Mouse (Mus musculus) embryonic facial prominence, embryonic 12.5 days (tissue): ENCODE data around the gene Zbtb24. TPM values are rescaled to one million over a fixed set of nuclear protein-coding genes. Genes with fewer than 3 reads are reported as not detected.
A peak's percentile ranks its signal among the peaks of the same experiment; 100 is the strongest.

ENCODE experiments used
- ATAC-seq: fragments of 200-750 bp; cut with Nextera tagmentation; 2 replicates; pipeline ENCODE4 v1.8.0; 2017; ENCODE audit not compliant: insufficient number of reproducible peaks, insufficient read depth, low FRiP score, low TSS enrichment
- H3K27ac ChIP-seq: fragments of 300-500 bp; sonication (generic); 2 replicates; pipeline ENCODE4 v1.5.1; 2016; ENCODE audit warnings: mild to moderate bottlenecking
- H3K27me3 ChIP-seq: fragments of 300-500 bp; sonication (generic); 2 replicates; pipeline ENCODE4 v1.6.1; 2016; ENCODE audit warnings: mild to moderate bottlenecking, moderate library complexity
- H3K36me3 ChIP-seq: fragments of 300-500 bp; sonication (generic); 2 replicates; pipeline ENCODE4 v1.6.1; 2016; ENCODE audit warnings: mild to moderate bottlenecking
- H3K4me1 ChIP-seq: fragments of 300-500 bp; sonication (generic); 2 replicates; pipeline ENCODE4 v1.6.1; 2016
- H3K4me2 ChIP-seq: fragments of 300-500 bp; sonication (generic); replicated peaks from 2 replicates; pipeline ENCODE4 v1.6.1; 2016; ENCODE audit warnings: mild to moderate bottlenecking, moderate library complexity
- H3K4me3 ChIP-seq: fragments of 300-500 bp; sonication (generic); 2 replicates; pipeline ENCODE4 v1.5.1; 2016; ENCODE audit warnings: mild to moderate bottlenecking
- H3K9ac ChIP-seq: fragments of 300-500 bp; sonication (generic); 2 replicates; pipeline ENCODE4 v1.6.1; 2016; ENCODE audit warnings: mild to moderate bottlenecking, moderate library complexity
- H3K9me3 ChIP-seq: fragments of 300-500 bp; sonication (generic); 2 replicates; pipeline ENCODE4 v1.6.1; 2016; ENCODE audit warnings: mild to moderate bottlenecking, moderate library complexity
- WGBS: fragments of 180-500 bp; shearing (Covaris S2); methylation state at CpG from one replicate; pipeline ENCODE4 v1.1.7; 2016; 5-methylcytosine and 5-hydroxymethylcytosine counted together
- polyA plus RNA-seq: library from polyadenylated mRNA; unstranded; fragments of >200 nt; fragmentation: Nextera tagmentation; extraction: Ambion mirVana; gene quantifications from 2 replicates; pipeline ENCODE4 v1.2.1, GENCODE M21; 2016

The Zbtb24 gene
- polyA plus RNA-seq, 1 experiment from 2014 or later = 23.9 TPM

DNA sequence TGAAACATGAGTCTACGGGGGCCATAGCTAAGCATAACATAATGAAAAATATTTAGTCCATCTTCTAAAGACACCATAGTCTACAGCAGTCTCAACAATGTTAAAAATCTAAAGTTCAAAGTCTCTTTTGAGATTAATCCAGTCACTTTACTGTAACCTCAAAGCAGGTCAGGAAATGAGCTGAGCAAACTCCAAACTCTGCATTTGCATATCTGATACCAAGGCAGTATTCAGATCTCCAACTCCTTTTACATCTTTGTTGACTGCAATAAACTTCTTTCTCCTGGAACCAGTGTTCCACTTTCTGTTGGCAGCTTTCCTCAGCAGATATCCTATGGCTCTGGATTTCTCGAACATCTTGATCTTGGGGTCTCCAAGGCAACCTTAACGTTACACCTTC is 20.5 kb downstream of the Zbtb24 start:
- H3K36me3 ChIP-seq = peaks cover 14% of the 10 kb centered on the region
- ATAC-seq = no peak
- 83% methylated on average over 3 of the region's 3 CpGs for WGBS

DNA sequence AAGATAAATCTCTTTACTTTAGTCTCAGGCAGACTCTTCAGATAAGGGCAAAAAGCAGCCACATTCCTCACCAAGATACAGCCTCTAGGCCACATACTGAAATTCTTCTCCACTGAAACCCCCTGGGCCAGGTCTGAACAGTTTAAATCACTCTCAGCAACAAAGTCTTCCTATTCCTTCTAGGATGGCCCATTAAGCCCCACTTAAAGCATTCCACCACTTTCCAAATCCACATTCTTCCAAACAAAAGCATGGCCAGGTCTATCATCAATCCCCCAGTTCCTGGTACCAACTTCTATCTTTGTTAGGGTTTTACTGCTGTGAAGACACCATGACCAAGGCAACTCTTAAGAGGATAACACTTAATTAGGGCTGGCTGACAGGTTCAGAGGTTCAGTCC is 22.4 kb downstream of the Zbtb24 start:
- no peak for ATAC-seq
- Histone ChIP-seq H3K9ac (no peak overlapping the region), H3K4me1 (peaks cover 10% of the 10 kb centered on the region), H3K27me3 (no peaks in the 10 kb centered on the region), H3K36me3 (peaks cover 6% of the 10 kb centered on the region), H3K9me3 (no peaks in the 10 kb centered on the region), H3K4me3 (no peak overlapping the region), H3K4me2 (no peak overlapping the region), H3K27ac (no peak overlapping the region)

More for the DNA sequence above, 20.5 kb downstream of the Zbtb24 start:
- no peak overlapping the region for H3K27ac ChIP-seq
- H3K4me2 ChIP-seq = no peak overlapping the region
- H3K9me3 ChIP-seq = no peaks in the 10 kb centered on the region
- H3K4me3 ChIP-seq = no peak overlapping the region
- no peak overlapping the region for H3K9ac ChIP-seq
- no peaks in the 10 kb centered on the region for H3K27me3 ChIP-seq
- peaks cover under 1% of the 10 kb centered on the region; the same call in 1 of the 2 replicates for H3K4me1 ChIP-seq

DNA sequence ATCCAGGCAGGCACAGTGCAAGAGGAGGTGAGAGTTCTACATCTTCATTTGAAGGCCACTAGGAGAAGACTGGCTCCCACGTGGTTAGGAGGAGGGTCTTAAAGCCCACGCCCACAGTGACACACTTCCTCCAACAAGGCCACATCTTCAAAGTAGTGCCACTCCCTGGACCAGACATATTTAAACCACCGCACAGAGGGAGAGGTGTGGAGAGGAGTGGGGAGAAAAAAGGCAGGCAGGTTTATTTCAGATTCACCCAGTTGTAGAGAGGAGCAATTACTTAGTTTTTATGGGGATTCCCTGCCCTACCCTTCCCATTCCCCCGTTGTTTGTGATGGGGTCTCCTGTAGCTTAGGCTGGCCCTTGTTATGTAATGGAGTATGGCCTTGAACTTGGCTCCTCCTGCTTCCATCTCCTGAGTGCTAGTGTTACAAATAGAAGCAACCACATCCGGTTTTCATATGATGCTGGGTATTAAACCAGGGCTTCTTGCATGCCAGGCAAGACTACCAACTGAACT is 22.8 kb downstream of the Zbtb24 start:
- Histone ChIP-seq H3K9me3 (no peaks in the 10 kb centered on the region), H3K4me1 (peaks cover 10% of the 10 kb centered on the region), H3K9ac (no peak overlapping the region), H3K27me3 (no peaks in the 10 kb centered on the region), H3K36me3 (peaks cover 6% of the 10 kb centered on the region), H3K4me2 (no peak overlapping the region), H3K27ac (no peak overlapping the region), H3K4me3 (no peak overlapping the region)
- no peak for ATAC-seq
- 78% methylated on average over 5 of the region's 5 CpGs for WGBS

DNA sequence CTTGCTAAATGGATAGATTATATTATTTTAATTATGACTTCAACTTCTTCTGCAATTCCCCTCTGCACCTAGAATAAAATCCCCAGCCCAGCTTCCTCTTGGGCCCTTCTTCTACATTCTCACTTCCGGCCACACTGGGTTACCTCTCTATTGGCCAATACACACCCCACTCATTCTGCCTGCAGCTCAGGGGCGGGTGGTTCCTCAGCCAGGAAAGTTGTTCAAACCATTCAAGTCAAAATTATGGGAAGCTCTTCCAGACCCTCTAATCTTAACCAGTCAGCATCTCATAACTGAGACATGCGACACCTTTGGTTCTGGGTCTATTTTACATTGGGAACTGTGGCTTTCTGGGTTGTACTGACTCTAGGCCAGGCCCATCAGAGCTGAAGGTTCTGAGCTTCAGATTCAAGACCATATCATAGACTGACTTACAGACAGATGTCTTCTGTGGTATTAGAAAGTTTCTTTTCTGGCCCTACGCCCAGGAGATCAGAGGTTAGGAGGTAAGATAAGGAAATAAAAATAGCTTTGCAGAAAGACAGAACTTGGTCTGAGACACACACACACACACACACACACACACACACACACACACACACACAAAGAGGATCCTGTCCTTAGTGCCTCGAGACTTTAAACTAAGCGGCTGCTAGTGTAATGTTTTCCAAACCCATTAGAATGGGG is 23.7 kb downstream of the Zbtb24 start:
- peaks cover 10% of the 10 kb centered on the region for H3K4me1 ChIP-seq
- no peak overlapping the region for H3K4me2 ChIP-seq
- H3K36me3 ChIP-seq = peaks cover 5% of the 10 kb centered on the region
- no peak overlapping the region for H3K9ac ChIP-seq
- WGBS = 74% methylated on average over 6 of the region's 6 CpGs
- no peaks in the 10 kb centered on the region for H3K9me3 ChIP-seq
- no peak overlapping the region for H3K27ac ChIP-seq
- H3K27me3 ChIP-seq = no peaks in the 10 kb centered on the region
- ATAC-seq = no peak
- no peak overlapping the region for H3K4me3 ChIP-seq

DNA sequence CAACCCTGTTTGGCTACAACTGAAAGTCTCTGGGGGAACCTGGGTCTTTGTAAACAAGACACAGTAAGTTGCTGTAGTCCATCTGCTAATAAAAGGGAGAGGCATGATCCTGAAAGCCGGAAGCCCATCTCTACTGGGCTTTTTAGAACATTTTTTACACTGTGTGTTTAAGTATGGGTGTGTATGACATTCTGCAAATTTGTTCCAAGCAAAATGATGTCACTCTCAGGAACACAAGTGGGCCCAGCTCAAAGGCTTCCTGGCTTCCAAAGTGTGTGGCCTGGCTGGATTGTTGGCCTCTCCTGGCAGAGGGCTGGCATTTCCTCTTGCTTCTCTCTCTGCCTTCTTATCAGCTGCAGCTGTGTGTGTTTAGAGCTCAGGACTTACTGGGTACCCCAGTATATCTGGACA is 24.8 kb downstream of the Zbtb24 start:
- Histone ChIP-seq H3K36me3 (peaks cover 13% of the 10 kb centered on the region), H3K4me3 (no peak overlapping the region), H3K9ac (no peak overlapping the region), H3K9me3 (no peaks in the 10 kb centered on the region), H3K27me3 (no peaks in the 10 kb centered on the region), H3K4me2 (no peak overlapping the region; the same call in 1 of the 2 replicates), H3K4me1 (peaks cover 10% of the 10 kb centered on the region), H3K27ac (0 out of 2 replicates have a peak overlapping the region, but pooled peaks have one; percentile 19)
- ATAC-seq = no peak
- WGBS = 63% methylated on average over 1 of the region's 1 CpGs

DNA sequence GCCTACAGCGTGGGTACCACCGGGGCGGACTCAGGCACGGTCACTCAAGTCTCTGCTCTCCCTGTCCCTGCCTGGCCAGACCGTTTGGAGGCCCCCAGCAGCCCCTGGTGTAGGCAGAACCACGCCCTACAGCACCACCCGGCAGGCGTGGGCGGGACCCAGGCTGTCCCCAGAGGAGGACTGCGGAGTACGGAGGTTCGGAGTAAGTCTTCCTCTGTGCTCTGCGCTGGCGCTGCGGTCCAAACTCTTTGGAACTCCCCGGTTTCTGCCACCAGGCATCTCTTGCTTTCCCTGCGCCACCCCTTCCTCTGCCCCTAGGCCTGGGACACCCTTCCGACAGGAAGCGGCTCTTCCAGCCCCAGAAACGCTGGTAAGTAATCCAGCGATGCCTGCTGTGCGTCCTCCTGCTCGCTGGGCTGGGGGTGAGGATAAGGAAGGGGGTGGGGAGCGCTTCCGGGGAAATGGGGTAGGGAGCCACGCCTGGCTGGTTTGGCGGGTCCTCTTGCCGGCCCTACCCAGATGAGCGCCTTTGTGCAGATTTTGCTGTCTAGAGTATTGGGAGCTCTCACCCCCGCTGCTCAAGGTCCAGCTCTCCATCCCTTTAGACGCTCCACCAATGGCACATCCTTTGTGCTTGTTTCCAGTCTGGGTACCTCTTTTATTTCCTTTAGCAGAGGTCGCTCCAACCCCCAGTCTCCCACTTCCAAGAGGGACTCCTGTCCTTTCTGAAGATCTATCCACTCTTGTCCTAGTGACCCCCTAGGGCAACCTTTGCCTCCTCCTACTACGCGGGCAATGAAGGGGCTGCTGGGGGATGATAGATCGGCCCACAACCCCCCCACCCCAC is 26.2 kb downstream of the Zbtb24 start, which contains the start of gene Mical1:
Mical1 (plus strand) TSS at position 144 of the 847 bp plus-strand sequence.
- Histone ChIP-seq H3K4me3 (peak within 1 kb of the TSS; percentile 64), H3K27me3 (no peaks in the 10 kb centered on the region), H3K9me3 (no peaks in the 10 kb centered on the region), H3K4me1 (peaks cover 10% of the 10 kb centered on the region), H3K36me3 (peaks cover 20% of the 10 kb centered on the region), H3K9ac (peak within 1 kb of the TSS; percentile 69), H3K4me2 (peak within 1 kb of the TSS; percentile 82), H3K27ac (peak within 1 kb of the TSS; percentile 65)
- WGBS = under 1% methylated on average over 35 of the region's 35 CpGs
- peak; percentile 80 for ATAC-seq

DNA sequence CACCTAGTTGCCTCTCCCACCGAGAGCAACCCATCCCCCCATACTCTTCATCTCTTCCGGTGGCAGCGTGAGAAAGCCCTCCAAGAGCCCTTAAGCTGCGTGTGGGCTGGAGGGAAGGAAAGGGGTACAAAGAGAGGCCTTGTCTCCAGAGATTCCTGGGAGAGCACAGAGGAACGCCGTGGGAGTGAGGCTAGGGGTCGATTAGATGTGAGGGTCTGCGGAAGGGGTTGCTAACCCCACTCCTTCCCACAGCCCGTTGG is 26.8 kb downstream of the Zbtb24 start:
- peaks cover 25% of the 10 kb centered on the region for H3K36me3 ChIP-seq
- H3K27ac ChIP-seq = peak overlapping the region; percentile 65
- peak overlapping the region; percentile 64 for H3K4me3 ChIP-seq
- 0 out of 2 replicates have a peak, but pooled peaks have one; percentile 10 for ATAC-seq
- WGBS = 0% methylated on average over 9 of the region's 9 CpGs
- H3K4me2 ChIP-seq = peak overlapping the region; percentile 82
- H3K9ac ChIP-seq = peak overlapping the region; percentile 69
- peaks cover 10% of the 10 kb centered on the region for H3K4me1 ChIP-seq
- H3K9me3 ChIP-seq = no peaks in the 10 kb centered on the region
- H3K27me3 ChIP-seq = no peaks in the 10 kb centered on the region

DNA sequence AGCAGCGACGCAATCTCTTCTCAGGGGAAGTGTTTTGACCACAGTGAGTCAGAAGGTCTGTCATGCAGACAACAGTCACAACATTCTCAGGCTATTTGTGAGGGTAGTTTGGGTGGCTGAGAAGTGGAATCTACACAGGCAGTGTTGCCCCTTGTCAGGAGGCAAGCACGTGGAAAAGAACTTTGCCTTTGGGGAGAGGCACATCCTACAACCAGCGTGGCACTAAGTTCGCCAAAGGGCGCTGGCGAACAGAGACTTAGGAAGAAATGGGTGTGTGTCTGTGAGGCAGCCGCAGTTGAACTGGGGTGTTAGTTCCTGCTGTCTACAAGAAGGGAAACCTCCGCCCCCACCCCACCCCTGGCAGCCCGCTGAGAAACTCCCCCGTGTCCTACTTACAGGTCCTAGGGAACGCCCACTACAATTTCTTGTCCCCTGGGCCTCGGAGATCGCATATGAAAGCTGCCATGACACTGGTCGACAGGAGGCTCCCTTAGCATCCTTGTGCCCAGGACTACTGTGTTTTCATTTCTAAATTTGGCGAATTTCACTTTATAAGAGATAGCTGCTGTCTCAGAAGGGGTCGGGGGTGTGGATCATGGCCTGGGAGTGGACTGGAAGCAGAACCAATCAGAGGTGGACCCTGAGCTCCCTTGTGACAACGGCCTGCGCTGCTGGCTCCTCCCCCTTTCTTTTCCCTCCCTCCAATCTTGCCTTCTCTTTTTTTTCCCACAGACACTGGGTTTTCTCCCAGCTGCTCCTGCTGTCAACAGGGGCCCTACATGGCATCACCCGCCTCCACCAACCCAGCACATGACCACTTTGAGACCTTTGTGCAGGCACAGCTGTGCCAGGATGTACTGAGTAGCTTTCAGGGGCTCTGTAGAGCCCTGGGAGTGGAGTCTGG is 27.3 kb downstream of the Zbtb24 start:
- WGBS = 4% methylated on average over 20 of the region's 20 CpGs
- Histone ChIP-seq H3K4me2 (peak overlapping the region; percentile 82), H3K9me3 (no peaks in the 10 kb centered on the region), H3K27ac (peak overlapping the region; percentile 65), H3K36me3 (peaks cover 31% of the 10 kb centered on the region), H3K9ac (peak overlapping the region; percentile 69), H3K4me1 (peaks cover 10% of the 10 kb centered on the region), H3K27me3 (no peaks in the 10 kb centered on the region), H3K4me3 (peak overlapping the region; percentile 64)
- ATAC-seq = peak; percentile 57; the same call in 1 of the 2 replicates

DNA sequence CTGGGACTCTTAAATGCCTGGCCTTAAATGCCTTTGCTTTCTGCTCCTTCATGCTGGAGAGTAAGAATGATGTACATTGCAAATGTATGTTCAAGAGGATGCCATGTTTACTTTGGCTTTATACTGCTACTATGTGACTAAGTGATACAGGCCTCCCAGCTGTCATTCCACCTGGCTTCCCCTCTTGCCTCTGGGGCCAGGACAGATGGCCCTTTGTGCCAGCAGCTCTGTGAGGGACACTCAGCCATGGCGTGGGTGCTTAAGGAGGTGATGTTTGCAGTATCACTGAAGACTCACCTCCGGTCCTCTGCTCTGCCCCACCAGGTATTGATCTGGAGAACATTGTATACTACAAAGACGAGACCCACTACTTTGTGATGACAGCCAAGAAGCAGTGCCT is 29.8 kb downstream of the Zbtb24 start:
- peaks cover 10% of the 10 kb centered on the region for H3K4me1 ChIP-seq
- H3K9me3 ChIP-seq = no peaks in the 10 kb centered on the region
- no peak overlapping the region for H3K9ac ChIP-seq
- WGBS = 89% methylated on average over 3 of the region's 3 CpGs
- no peak overlapping the region for H3K27ac ChIP-seq
- peaks cover 55% of the 10 kb centered on the region for H3K36me3 ChIP-seq
- H3K4me2 ChIP-seq = no peak overlapping the region
- H3K4me3 ChIP-seq = no peak overlapping the region
- ATAC-seq = no peak
- no peaks in the 10 kb centered on the region for H3K27me3 ChIP-seq

DNA sequence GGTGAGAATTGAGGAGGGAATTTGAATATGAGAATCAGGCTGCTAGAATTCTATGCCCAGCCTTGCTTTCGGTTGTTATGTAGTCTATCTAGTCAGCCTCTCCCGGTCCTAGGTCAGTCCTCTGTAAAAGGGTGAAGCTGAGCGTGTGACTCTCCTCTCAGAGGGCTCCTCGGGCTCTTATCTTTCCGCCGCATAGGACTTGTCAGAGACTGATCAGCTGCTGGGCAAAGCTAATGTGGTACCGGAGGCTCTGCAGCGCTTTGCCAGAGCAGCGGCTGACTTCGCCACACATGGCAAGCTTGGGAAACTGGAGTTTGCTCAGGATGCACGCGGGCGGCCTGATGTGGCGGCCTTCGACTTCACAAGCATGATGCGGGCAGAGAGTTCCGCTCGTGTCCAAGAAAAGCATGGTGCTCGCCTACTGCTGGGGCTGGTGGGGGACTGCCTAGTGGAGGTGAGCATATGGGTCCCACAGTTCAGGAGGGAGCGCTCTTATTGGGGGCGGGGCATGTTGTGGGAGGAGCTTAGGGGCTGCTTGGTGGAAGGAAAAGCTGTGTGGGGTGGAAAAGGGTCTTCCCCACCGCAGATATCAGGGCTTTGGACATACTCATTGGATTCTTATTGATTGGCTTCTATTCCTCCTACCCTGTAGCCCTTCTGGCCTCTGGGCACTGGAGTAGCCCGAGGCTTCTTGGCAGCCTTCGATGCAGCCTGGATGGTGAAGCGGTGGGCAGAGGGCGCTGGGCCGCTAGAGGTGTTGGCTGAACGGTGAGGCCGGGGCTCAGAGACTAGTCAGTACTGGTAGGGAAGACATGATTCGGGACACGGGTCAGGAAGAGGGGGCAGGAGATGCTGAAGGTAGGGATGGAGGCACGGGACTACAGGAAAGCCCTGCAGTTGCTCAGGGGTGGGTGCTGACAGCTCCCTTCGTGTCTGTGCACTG is 31.0 kb downstream of the Zbtb24 start:
- H3K9me3 ChIP-seq = no peaks in the 10 kb centered on the region
- no peaks in the 10 kb centered on the region for H3K27me3 ChIP-seq
- no peak overlapping the region for H3K4me3 ChIP-seq
- no peak for ATAC-seq
- 72% methylated on average over 33 of the region's 33 CpGs for WGBS
- no peak overlapping the region for H3K27ac ChIP-seq
- no peak overlapping the region for H3K9ac ChIP-seq
- no peak overlapping the region for H3K4me2 ChIP-seq
- peaks cover 6% of the 10 kb centered on the region for H3K4me1 ChIP-seq
- peaks cover 68% of the 10 kb centered on the region for H3K36me3 ChIP-seq
